Mouse (Mus musculus): ENCODE measurements around the gene Rpl14. TPM values are rescaled to one million over a fixed set of nuclear protein-coding genes. Genes with fewer than 3 reads are reported as not detected.

Rpl14 gene
- polyA plus RNA-seq, 2 experiments: 556 to 571 TPM

DNA sequence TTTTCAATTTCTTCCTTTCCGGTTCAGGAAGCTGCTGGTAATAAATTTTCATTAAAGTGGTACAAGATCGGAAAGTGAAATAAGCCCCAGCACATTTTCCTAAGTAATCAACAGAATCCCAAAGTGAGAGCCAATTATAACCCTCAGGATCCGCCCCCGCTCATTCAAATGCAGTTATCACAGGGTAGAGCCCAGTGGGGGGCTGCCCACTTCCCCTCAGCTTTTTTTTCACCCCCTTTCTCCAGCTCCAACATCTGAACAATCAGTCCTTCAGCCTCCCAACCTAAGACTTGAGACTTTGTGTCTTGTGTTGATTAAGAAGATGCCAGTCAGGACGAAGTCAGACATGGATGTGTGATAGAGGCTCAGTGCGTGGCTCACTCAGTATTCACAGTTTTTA, 23.6 kb downstream of the Rpl14 start:
- no peaks in the 10 kb centered on the region for H3K36me3 ChIP-seq (replicated peaks; ENCODE audit: control insufficient read depth, insufficient read depth, low read depth)

DNA sequence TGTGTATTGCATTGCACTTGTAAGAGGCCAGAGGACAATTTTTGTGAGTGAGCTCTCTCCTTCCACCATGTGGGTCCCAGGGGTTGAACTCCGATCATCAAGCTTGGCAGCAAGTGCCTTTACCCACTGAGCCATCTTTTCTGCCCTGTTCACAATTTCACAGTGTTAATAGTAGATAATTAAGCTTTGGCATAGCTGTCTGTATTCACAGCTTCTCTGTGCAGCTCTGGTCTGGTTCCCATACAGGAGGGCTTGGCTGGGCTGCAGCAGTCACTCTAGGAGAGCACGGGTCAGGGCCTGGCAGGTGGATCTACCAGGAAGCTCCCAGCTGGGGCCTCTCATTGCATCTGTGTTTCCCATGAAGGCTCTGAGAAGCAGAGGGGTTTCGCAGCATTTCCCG, 24.1 kb downstream of the Rpl14 start:
- no peak overlapping the region for H3K27ac ChIP-seq

More for the DNA sequence above, 23.6 kb downstream of the Rpl14 start:
- Histone ChIP-seq H3K27me3 (ENCODE audit: control insufficient read depth, insufficient read depth, low read length) (no peaks in the 10 kb centered on the region), H3K27ac (no peak overlapping the region), H3K9me3 (ENCODE audit: control insufficient read depth, low read length) (no peaks in the 10 kb centered on the region), H3K4me1 (replicated peaks; ENCODE audit: control insufficient read depth in 2 of 2, insufficient read depth in 2 of 2, low read length in 1 of 2) (no peaks in the 10 kb centered on the region), H3K4me3 (ENCODE audit: insufficient read depth in 1 of 2, low read depth in 2 of 2, low read length in 2 of 2) (no peak overlapping the region), H3K4me2 (ENCODE audit: low read depth) (no peak overlapping the region), H3K9ac (replicated peaks) (no peak overlapping the region)
- DNase-seq (ENCODE audit: low read depth in 3 of 3, low spot score in 3 of 3): no peak
- 52% methylated on average over 6 of the region's 6 CpGs for WGBS (ENCODE audit: insufficient replicate concordance)
- ATAC-seq (ENCODE audit: insufficient read depth): no peak
- TF ChIP-seq EP300 (IDR thresholded peaks at IDR 0.05; ENCODE audit: low read depth) (no peak), CTCF (IDR thresholded peaks at IDR 0.05; ENCODE audit: low read depth) (no peak)

DNA sequence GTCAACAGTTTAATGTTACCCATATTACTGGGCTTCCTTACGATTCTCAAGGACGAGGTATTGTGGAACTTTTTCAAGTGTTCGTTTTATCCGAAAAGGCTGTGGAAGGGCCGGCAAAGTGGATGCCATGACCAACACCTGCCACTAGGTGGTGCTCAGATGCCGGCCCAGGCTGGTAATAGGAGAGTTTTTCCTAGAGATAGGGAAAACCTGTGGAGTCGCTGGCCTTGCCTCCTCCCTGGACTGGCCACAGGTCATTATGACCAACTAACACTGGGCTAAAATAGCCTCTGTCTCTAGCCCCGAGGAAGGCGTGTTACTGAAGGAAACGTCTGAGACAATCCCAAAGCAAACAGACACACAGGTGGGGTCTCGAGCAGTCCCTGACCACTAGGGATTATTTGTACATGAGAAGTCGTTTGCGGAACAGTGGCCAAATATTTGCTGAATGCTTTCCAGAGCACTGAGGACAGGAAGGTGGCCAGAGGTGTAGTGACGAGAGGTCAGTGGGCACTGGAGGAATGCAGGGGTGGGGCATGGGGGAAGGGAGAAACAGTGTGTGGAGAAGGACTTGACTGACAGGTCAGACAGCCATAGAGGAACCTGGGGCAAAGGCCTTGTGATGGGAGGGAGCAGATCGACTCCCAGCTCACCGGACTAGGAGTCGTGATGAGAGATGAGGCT, 30.4 kb downstream of the Rpl14 start:
- Histone ChIP-seq H3K4me2 (ENCODE audit: low read depth) (peak overlapping the region; percentile 38), H3K9me3 (ENCODE audit: control insufficient read depth, low read length) (no peaks in the 10 kb centered on the region), H3K9ac (replicated peaks) (no peak overlapping the region), H3K27me3 (ENCODE audit: control insufficient read depth, insufficient read depth, low read length) (no peaks in the 10 kb centered on the region), H3K4me3 (ENCODE audit: insufficient read depth in 1 of 2, low read depth in 2 of 2, low read length in 2 of 2) (peak overlapping the region in 1 of 2 experiments; percentile 18; a peak in 1 of 4 replicates), H3K4me1 (replicated peaks; ENCODE audit: control insufficient read depth in 2 of 2, insufficient read depth in 2 of 2, low read length in 1 of 2) (0 out of 4 replicates have a peak, but pooled peaks cover 0 to 2% of the 10 kb centered on the region in 2 experiments), H3K27ac (no peak overlapping the region; the same call in 1 of the 2 replicates), H3K36me3 (replicated peaks; ENCODE audit: control insufficient read depth, insufficient read depth, low read depth) (no peaks in the 10 kb centered on the region)
- ATAC-seq (ENCODE audit: insufficient read depth): peak; percentile 87
- DNase-seq (ENCODE audit: low read depth in 3 of 3, low spot score in 3 of 3): peak in 1 of 3 experiments; percentile 62
- TF ChIP-seq CTCF (IDR thresholded peaks at IDR 0.05; ENCODE audit: low read depth) (peak; percentile 94), EP300 (IDR thresholded peaks at IDR 0.05; ENCODE audit: low read depth) (no peak)
- 17% methylated on average over 17 of the region's 17 CpGs for WGBS (ENCODE audit: insufficient replicate concordance)

More for the DNA sequence above, 24.1 kb downstream of the Rpl14 start:
- ATAC-seq (ENCODE audit: insufficient read depth) (no peak), DNase-seq (ENCODE audit: low read depth in 3 of 3, low spot score in 3 of 3) (no peak)
- H3K4me2 ChIP-seq (ENCODE audit: low read depth): no peak overlapping the region
- H3K36me3 ChIP-seq (replicated peaks; ENCODE audit: control insufficient read depth, insufficient read depth, low read depth): no peaks in the 10 kb centered on the region
- no peak overlapping the region for H3K9ac ChIP-seq (replicated peaks)
- TF ChIP-seq EP300 (IDR thresholded peaks at IDR 0.05; ENCODE audit: low read depth) (no peak), CTCF (IDR thresholded peaks at IDR 0.05; ENCODE audit: low read depth) (no peak)
- 73% methylated on average over 4 of the region's 4 CpGs for WGBS (ENCODE audit: insufficient replicate concordance)
- no peak overlapping the region for H3K4me3 ChIP-seq (ENCODE audit: insufficient read depth in 1 of 2, low read depth in 2 of 2, low read length in 2 of 2)
- no peaks in the 10 kb centered on the region for H3K27me3 ChIP-seq (ENCODE audit: control insufficient read depth, insufficient read depth, low read length)
- H3K9me3 ChIP-seq (ENCODE audit: control insufficient read depth, low read length): no peaks in the 10 kb centered on the region
- no peaks in the 10 kb centered on the region for H3K4me1 ChIP-seq (replicated peaks; ENCODE audit: control insufficient read depth in 2 of 2, insufficient read depth in 2 of 2, low read length in 1 of 2)

DNA sequence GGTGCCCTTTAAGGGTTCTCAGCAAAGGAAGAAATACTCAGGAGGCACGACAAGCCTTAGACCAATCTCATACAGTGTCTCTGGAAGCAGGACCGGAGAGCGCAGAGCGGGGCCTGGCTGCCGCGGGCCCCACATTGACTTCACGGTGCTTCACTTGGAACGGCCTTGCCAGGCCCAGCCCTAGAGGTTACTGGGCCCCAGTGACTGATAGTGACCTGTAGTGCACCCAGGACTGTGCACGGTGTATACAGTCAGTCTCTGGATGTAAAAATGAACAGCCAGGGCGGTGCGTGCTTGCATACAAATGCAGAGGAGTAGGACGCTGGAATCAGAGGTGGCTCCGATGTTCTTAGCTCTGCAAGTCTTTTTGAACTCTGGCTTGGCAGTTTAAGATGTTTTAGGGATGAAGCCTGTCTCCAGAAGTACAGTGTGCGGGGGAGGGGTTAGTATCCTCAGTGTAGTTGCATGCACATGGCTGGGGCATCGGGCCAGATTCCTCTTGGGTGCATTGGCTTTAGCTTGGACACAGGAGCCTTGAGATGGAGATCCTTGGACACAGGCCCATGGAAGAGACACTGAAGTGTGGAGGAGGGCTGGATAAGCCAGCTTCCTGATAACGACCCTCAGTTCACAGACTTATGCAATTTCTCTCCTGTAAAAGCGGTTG, 31.1 kb downstream of the Rpl14 start:
- H3K4me1 ChIP-seq (replicated peaks; ENCODE audit: control insufficient read depth in 2 of 2, insufficient read depth in 2 of 2, low read length in 1 of 2): 0 out of 4 replicates have a peak, but pooled peaks cover 0 to 2% of the 10 kb centered on the region in 2 experiments
- no peaks in the 10 kb centered on the region for H3K27me3 ChIP-seq (ENCODE audit: control insufficient read depth, insufficient read depth, low read length)
- TF ChIP-seq EP300 (IDR thresholded peaks at IDR 0.05; ENCODE audit: low read depth): no peak
- TF ChIP-seq CTCF (IDR thresholded peaks at IDR 0.05; ENCODE audit: low read depth): no peak
- no peak for DNase-seq (ENCODE audit: low read depth in 3 of 3, low spot score in 3 of 3)
- H3K4me2 ChIP-seq (ENCODE audit: low read depth): peak overlapping the region; percentile 38
- no peaks in the 10 kb centered on the region for H3K9me3 ChIP-seq (ENCODE audit: control insufficient read depth, low read length)
- no peak overlapping the region for H3K27ac ChIP-seq
- peak; percentile 79 for ATAC-seq (ENCODE audit: insufficient read depth)
- H3K4me3 ChIP-seq (ENCODE audit: insufficient read depth in 1 of 2, low read depth in 2 of 2, low read length in 2 of 2): peak overlapping the region in 1 of 2 experiments; percentile 18; a peak in 1 of 4 replicates
- H3K36me3 ChIP-seq (replicated peaks; ENCODE audit: control insufficient read depth, insufficient read depth, low read depth): no peaks in the 10 kb centered on the region
- WGBS (ENCODE audit: insufficient replicate concordance): 52% methylated on average over 17 of the region's 17 CpGs
- no peak overlapping the region for H3K9ac ChIP-seq (replicated peaks)
